Mouse (Mus musculus): ENCODE data around the gene Hmcn1. TPM values are rescaled to one million over a fixed set of nuclear protein-coding genes. Genes with fewer than 3 reads are reported as not detected.

The Hmcn1 gene
- polyA plus RNA-seq, 1 experiment, result 0.92 TPM

DNA sequence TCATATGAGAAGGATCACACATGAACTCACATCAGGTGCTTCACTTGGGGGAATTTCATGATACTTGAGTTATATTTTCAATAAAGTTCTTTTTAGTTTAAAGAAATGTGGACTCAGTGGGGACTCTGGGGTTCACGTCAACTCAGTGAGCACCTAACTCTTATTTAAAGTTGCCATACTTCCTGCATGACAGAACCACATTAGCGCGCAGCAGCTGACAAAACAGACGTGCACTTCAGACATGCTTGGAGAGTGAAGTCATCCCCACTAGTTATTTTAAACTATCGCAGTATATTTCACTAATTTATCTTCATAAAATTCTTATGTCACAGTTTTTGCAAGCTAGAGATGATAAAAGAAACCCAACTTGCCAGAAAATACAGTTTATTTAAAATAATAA lies 166.1 kb downstream of the Hmcn1 start:
- H3K4me1 ChIP-seq (replicated peaks; ENCODE audit: control insufficient read depth, insufficient read depth, low read length), result no peaks in the 10 kb centered on the region
- H3K27me3 ChIP-seq (ENCODE audit: control insufficient read depth, insufficient read depth, low read length), result no peaks in the 10 kb centered on the region
- H3K4me3 ChIP-seq (ENCODE audit: control insufficient read depth, insufficient read depth, low read length), result no peak overlapping the region
- no peak for TF ChIP-seq POLR2A (IDR thresholded peaks at IDR 0.05; ENCODE audit: control insufficient read depth, extremely low read depth, insufficient read depth, low read length, poor library complexity)
- TF ChIP-seq CTCF (IDR thresholded peaks at IDR 0.05; ENCODE audit: borderline replicate concordance, control insufficient read depth, extremely low read depth, insufficient read depth, low read length, poor library complexity), result no peak
- no peaks in the 10 kb centered on the region for H3K36me3 ChIP-seq (ENCODE audit: control insufficient read depth, insufficient read depth, low read length)
- H3K27ac ChIP-seq (ENCODE audit: control insufficient read depth, insufficient read depth, low read length), result no peak overlapping the region
- 90% methylated on average over 5 of the region's 5 CpGs for WGBS
- no peak for DNase-seq

GRCm38 (mm10) chr1:150824334-150825005 lies 168.8 kb downstream of the Hmcn1 start:
- DNase-seq, result no peak
- Histone ChIP-seq H3K4me1 (replicated peaks; ENCODE audit: control insufficient read depth, insufficient read depth, low read length) (no peaks in the 10 kb centered on the region), H3K27me3 (ENCODE audit: control insufficient read depth, insufficient read depth, low read length) (no peaks in the 10 kb centered on the region), H3K4me3 (ENCODE audit: control insufficient read depth, insufficient read depth, low read length) (no peak overlapping the region), H3K36me3 (ENCODE audit: control insufficient read depth, insufficient read depth, low read length) (no peaks in the 10 kb centered on the region), H3K27ac (ENCODE audit: control insufficient read depth, insufficient read depth, low read length) (no peak overlapping the region)
- no peak for TF ChIP-seq POLR2A (IDR thresholded peaks at IDR 0.05; ENCODE audit: control insufficient read depth, extremely low read depth, insufficient read depth, low read length, poor library complexity)
- TF ChIP-seq CTCF (IDR thresholded peaks at IDR 0.05; ENCODE audit: borderline replicate concordance, control insufficient read depth, extremely low read depth, insufficient read depth, low read length, poor library complexity), result no peak
- 53% methylated on average over 5 of the region's 5 CpGs for WGBS

DNA sequence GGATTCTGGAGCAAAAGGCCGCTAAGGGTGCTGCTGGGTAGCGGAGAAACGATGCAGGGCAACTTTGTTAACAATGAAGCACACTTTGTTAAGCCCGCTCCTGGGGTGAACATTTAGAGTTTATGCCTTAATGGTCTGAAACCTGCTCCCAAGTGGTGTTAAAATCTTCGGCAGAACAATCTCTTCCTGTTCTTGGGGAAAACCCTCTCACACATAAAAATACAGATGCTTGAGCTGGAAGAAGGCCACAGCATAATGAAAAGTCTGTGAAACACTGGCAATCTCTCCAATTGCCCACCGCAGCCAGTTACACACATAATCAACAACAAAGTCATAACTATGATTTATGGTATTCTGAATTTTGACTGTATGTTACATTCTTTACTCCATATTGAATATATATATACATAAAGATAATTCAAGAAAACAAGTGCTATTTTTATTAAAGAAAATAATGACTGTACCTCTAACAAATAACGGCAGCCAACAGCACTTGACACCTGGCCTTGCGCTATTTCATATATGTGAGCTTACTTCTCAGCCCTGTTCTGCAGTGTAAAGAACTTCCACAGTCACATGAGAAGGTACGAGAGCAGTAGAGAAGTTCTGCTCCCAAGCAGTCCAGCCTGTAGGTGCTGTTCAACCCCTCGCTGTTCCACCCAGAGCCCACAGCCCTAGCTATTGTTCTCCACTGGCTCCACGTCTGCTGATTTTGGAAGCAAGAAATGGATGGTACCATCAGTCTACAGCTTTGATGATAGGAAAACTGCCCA lies 177.0 kb downstream of the Hmcn1 start:
- 95% methylated on average over 11 of the region's 11 CpGs for WGBS

GRCm38 (mm10) chr1:150814917-150815316 lies 178.3 kb downstream of the Hmcn1 start:
- H3K27ac ChIP-seq (ENCODE audit: control insufficient read depth, insufficient read depth, low read length), result no peak overlapping the region
- WGBS, result 87% methylated on average over 4 of the region's 4 CpGs

More for the DNA sequence above, 177.0 kb downstream of the Hmcn1 start:
- H3K27me3 ChIP-seq (ENCODE audit: control insufficient read depth, insufficient read depth, low read length), result no peaks in the 10 kb centered on the region
- H3K27ac ChIP-seq (ENCODE audit: control insufficient read depth, insufficient read depth, low read length), result no peak overlapping the region
- H3K36me3 ChIP-seq (ENCODE audit: control insufficient read depth, insufficient read depth, low read length), result no peaks in the 10 kb centered on the region
- H3K4me3 ChIP-seq (ENCODE audit: control insufficient read depth, insufficient read depth, low read length), result no peak overlapping the region
- TF ChIP-seq CTCF (IDR thresholded peaks at IDR 0.05; ENCODE audit: borderline replicate concordance, control insufficient read depth, extremely low read depth, insufficient read depth, low read length, poor library complexity), result no peak
- TF ChIP-seq POLR2A (IDR thresholded peaks at IDR 0.05; ENCODE audit: control insufficient read depth, extremely low read depth, insufficient read depth, low read length, poor library complexity), result no peak
- DNase-seq, result no peak
- H3K4me1 ChIP-seq (replicated peaks; ENCODE audit: control insufficient read depth, insufficient read depth, low read length), result no peaks in the 10 kb centered on the region

DNA sequence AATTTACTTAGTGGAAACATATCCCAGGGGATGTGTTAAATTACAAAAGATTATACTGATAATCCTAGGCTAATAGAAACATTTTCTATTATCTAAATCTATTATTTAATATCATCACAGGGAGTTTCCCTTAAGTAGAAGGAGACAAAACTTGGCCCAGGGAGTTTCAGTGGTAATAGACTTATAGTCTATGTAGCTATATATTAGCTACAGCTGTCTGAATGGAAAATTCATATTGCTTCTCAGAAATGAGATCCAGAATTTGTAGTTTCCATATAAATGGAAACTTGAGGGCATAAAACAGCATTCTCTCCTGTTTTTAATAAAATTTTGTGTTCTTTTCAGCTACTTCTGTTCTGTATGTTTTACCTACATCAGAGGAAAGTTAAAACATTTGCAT lies 179.9 kb downstream of the Hmcn1 start:
- Histone ChIP-seq H3K36me3 (ENCODE audit: control insufficient read depth, insufficient read depth, low read length) (no peaks in the 10 kb centered on the region), H3K4me1 (replicated peaks; ENCODE audit: control insufficient read depth, insufficient read depth, low read length) (no peaks in the 10 kb centered on the region), H3K4me3 (ENCODE audit: control insufficient read depth, insufficient read depth, low read length) (no peak overlapping the region), H3K27ac (ENCODE audit: control insufficient read depth, insufficient read depth, low read length) (no peak overlapping the region), H3K27me3 (ENCODE audit: control insufficient read depth, insufficient read depth, low read length) (no peaks in the 10 kb centered on the region)
- no peak for DNase-seq
- TF ChIP-seq POLR2A (IDR thresholded peaks at IDR 0.05; ENCODE audit: control insufficient read depth, extremely low read depth, insufficient read depth, low read length, poor library complexity) (no peak), CTCF (IDR thresholded peaks at IDR 0.05; ENCODE audit: borderline replicate concordance, control insufficient read depth, extremely low read depth, insufficient read depth, low read length, poor library complexity) (no peak)

More at GRCm38 (mm10) chr1:150814917-150815316, 178.3 kb downstream of the Hmcn1 start:
- DNase-seq, result no peak
- no peaks in the 10 kb centered on the region for H3K27me3 ChIP-seq (ENCODE audit: control insufficient read depth, insufficient read depth, low read length)
- TF ChIP-seq POLR2A (IDR thresholded peaks at IDR 0.05; ENCODE audit: control insufficient read depth, extremely low read depth, insufficient read depth, low read length, poor library complexity) (no peak), CTCF (IDR thresholded peaks at IDR 0.05; ENCODE audit: borderline replicate concordance, control insufficient read depth, extremely low read depth, insufficient read depth, low read length, poor library complexity) (no peak)
- no peaks in the 10 kb centered on the region for H3K4me1 ChIP-seq (replicated peaks; ENCODE audit: control insufficient read depth, insufficient read depth, low read length)
- H3K36me3 ChIP-seq (ENCODE audit: control insufficient read depth, insufficient read depth, low read length), result no peaks in the 10 kb centered on the region
- H3K4me3 ChIP-seq (ENCODE audit: control insufficient read depth, insufficient read depth, low read length), result no peak overlapping the region

- DNase-seq, result no peak
- H3K36me3 ChIP-seq (ENCODE audit: control insufficient read depth, insufficient read depth, low read length), result no peaks in the 10 kb centered on the region
- H3K4me3 ChIP-seq (ENCODE audit: control insufficient read depth, insufficient read depth, low read length), result no peak overlapping the region
- TF ChIP-seq POLR2A (IDR thresholded peaks at IDR 0.05; ENCODE audit: control insufficient read depth, extremely low read depth, insufficient read depth, low read length, poor library complexity) (no peak), CTCF (IDR thresholded peaks at IDR 0.05; ENCODE audit: borderline replicate concordance, control insufficient read depth, extremely low read depth, insufficient read depth, low read length, poor library complexity) (no peak)
- no peaks in the 10 kb centered on the region for H3K4me1 ChIP-seq (replicated peaks; ENCODE audit: control insufficient read depth, insufficient read depth, low read length)
- H3K27me3 ChIP-seq (ENCODE audit: control insufficient read depth, insufficient read depth, low read length), result no peaks in the 10 kb centered on the region
- no peak overlapping the region for H3K27ac ChIP-seq (ENCODE audit: control insufficient read depth, insufficient read depth, low read length)
- 87% methylated on average over 3 of the region's 3 CpGs for WGBS
Measured at GRCm38 (mm10) chr1:150806864-150807263, 186.4 kb downstream of the Hmcn1 start.

Data from thymus, adult 2 months (tissue).